Mouse (Mus musculus) left cerebral cortex, postnatal 36 days (tissue): ENCODE measurements at regions not wholly inside any gene's neighbourhood (a gene's known extent, or its start where the extent isn't known, plus 50 kb on each side); places are given as distances from the start of the nearest gene placed in this dataset.

Source experiments
- DNase-seq, 2 experiments: peaks; one replicate each; pipeline ENCODE4 v3.0.0; 2021 to 2022; ENCODE audit warnings: low spot score in 2 of 2, mixed read lengths in 1 of 2
- intact Hi-C: fragments of 180-260 bp; cut with DNase I; formaldehyde crosslinking; loops from one replicate; pipeline ENCODE4 v1.15.1; 2025

DNA sequence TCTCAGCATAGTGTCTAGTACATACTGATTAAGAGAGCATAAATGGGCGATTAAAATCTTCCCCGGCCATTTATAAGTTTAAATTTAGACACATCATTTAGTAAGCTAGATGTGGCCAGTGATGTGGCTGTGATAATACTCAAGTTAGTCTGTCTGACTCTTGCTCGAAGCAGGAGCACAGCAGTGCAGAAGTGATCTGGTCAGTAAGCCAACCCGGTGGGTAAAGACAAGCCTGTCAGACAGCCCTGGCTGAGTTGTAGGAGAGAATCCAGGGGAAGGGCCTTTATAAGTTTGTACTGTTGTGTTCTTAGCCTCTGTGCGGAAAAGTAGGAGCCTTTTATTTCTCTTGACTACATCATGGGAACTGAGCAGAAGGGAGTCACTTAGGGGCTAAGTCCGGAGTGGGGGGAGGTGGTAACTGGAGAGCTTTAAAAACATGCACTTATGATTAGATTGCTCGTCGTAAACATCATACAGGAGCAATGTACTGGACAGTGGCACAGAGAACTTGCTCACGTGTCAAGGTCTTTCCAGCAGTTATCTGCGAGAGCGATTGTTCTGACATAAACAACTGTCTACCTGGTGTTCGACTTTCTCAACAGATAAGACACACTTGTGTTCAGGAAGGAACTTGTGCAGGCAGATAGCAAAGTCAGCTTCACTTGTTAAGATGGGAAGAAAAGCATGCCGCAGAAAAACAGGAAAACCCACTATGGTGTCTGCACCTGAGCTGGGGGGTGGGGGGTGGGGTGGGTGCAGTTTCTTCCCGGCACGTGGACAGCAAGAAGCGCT lies 122.5 kb upstream of the Zeb2 start:
- intact Hi-C loops, result no loop called here

DNA sequence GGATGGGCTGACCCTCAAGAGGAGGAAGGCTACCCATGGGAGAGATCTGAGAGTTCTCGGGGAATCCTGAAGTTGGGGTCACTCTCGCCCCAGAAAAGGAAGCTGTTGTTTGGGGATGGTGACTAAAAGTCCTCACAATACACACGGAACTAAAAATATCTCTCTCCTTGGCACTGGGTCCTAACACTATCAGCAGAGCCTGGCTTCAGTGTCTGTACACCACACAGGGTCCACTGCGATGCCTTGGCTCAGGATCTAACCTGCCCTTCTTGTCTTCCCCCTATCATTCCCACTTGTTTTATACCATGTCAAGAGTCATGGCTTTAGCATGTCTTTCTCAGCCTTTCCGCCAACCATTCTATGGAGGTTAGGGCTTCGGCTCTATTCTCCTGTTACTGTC lies 121.8 kb upstream of the Zeb2 start:
- intact Hi-C loops, result no loop called here
- DNase-seq, result no peak

More for the DNA sequence above, 122.5 kb upstream of the Zeb2 start:
- no peak for DNase-seq

DNA sequence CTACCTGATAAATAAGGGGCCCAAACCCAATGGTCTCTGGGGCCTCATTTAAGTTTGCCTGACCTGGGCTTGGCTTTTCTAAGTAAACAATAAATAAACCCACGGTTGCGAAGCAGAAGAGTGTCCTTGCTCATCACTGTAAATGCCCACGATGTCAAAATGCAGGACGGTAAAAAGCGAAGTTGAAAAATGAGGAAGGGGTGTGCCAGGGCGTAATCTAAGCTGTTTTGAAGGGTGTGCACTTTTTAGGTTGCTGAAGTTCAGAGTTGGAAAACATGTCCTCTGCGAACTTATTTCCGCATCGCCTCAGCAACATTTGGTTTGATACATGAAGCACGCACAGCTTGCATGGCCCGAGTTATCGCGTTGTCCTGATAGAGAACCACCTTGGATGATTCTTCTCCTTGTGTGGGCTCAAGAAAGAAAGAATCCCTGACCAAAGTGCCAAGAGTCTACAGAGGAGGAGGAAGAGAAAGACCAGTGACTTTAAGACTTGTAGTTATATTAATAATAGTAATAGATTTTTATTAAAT lies 119.0 kb upstream of the Zeb2 start:
- no peak for DNase-seq
- intact Hi-C loops, result no loop called here

DNA sequence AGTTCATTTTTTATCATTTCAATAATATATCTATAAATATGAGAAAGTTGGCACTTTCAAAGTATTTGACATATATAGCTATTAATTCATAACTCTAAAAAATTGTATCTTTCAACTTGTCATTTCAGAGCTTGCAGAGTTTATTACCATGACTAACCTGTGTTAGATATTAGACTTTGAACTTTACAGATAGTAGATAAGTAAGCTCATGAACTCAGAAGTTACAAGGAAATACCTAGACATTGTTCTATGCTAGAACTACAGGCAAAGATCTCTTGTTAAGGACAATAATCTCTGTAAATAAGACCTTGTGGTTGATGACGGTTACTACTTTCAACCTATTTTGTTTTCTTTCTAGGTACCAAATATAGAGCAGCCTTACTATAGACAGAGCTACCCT lies 117.0 kb upstream of the Zeb2 start:
- intact Hi-C loops, result no loop called here
- no peak for DNase-seq

DNA sequence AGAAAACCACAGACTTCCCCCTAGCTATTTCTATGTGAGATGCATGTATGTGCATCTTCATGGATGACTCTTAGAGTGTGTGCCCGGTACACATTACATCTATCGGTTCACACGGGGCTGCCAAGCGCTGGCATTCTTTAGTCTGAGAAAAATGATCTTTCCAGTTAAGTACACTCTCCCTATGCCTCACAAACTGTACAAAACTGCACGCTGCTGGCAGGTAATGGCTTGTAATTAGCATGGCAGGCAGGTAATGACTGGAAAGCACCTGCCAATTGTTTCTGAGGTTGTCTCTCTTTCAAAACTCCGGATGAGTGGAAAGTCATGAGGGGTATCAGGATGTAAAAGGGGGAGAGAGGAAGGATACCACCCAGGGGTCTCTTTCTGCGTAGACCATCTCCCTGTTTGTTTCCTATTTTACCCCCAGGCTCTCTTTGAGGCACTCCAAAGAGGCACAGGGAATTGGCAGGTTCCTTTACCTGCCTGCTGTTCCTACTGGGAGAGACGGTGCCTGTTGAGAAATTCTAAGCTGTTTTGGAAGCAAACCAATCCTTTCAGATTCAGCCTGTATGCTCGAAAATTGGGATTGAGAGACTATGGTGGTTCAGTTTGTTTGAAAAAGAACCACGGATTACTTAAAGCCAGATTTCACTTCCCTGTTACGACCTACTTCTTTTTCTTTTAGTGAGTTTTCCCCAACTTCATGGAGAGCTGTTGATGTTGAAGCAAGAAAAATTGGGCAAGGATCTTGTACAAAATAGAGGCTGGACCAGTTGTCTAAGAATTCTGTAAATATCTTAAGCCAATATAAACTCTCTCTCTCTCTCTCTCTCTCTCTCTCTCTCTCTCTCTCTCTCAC lies 113.4 kb upstream of the Zeb2 start:
- DNase-seq, result no peak
- intact Hi-C loops, result no loop called here

DNA sequence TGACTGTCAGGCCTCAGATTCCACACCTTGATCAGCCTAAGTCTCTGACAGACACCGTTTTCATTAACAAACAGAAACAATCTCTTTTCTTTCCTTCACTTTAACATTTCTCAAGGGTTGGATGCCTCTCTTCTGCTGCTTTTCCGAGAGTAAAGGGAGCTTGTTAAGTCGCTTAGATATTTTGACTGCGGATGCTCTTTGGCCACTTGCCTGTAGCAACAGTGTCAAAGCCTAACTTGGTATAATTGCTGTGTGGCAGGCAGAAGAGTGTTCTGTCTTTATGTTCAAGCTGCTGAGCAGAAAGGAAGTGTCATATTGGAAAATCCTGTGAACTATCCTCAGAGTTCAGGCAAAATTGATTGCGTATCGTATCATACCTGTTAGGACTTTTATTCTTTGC lies 112.3 kb upstream of the Zeb2 start:
- intact Hi-C loops, result no loop called here
- DNase-seq, result no peak

DNA sequence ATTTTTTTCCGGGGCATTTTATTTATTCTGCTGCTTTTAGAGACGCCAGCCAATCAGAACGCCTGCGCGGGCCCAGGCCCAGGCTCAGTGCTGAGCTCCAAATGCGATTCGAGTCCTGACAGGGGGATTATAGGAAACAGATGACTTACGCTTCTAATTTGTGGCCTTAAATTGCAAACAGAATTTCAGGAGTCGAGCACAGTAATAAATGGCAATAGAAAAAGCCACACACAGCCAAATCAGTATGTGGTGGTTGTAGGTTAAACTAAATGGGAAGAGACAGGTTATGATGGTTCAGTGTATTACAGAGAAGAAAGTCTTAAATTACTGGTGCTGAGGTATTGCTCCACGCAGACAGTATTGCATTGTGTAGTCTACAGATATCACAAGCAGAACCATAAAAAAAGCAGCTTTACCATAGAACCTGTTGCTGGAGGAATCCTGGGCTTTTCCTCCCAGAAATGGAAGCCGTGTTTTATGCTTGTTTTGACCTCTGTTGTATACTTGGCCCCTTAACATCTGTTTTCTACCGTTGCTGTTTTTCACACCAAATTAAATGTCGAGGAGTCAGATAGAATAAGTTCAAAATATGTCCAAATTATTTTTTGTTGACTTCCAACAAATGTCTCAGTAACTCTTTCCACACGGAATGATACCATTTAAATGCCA lies 110.2 kb upstream of the Zeb2 start:
- no peak for DNase-seq
- intact Hi-C loops, result no loop called here

DNA sequence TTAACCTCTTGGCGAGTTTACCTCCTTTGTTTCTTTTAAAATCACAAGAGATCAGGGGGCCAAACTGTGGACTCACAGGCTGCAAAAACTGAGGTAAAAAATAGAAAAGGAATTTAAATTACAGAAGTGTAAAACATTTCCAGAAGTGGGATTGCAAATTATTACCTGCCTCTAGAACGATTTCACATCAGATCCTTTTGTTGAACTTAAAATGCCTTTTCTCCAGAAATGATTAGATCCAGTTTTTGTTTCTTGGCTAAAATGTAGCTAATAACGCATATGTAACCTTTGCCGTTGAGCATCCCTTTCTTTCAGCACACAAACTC lies 108.8 kb upstream of the Zeb2 start:
- intact Hi-C loops, result no loop called here
- DNase-seq, result no peak

DNA sequence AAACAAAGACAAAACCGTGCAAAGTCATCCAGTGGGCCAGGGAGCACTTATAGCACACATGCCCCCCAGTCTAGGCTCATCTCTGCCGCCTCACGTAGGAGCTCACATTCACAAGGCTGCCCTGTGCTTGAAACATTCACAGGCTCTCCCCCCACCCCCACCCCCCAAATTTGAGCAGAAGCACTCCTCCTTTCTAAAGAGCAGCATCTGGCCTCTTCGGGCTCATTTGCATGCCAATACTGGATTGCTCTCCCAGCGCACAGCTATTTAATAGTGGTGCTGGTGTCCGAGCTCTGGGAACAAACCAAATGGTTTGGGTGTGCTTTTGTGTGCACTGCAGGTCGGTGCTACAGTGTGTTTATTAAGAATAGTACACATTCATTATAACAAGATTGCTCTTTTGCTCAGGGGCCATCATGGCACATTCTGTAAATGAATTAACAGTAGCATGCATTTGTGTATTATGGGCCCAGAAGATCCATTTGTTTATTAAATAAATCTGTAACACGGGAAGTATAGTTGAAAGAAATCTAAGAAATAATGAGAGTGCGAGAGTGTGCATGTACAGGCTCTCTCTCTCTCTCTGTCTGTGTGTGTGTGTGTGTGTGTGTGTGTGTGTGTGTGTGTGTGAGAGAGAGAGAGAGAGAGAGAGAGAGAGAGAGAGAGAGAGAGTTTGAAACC lies 108.3 kb upstream of the Zeb2 start:
- DNase-seq, result no peak
- intact Hi-C loops, result no loop called here

DNA sequence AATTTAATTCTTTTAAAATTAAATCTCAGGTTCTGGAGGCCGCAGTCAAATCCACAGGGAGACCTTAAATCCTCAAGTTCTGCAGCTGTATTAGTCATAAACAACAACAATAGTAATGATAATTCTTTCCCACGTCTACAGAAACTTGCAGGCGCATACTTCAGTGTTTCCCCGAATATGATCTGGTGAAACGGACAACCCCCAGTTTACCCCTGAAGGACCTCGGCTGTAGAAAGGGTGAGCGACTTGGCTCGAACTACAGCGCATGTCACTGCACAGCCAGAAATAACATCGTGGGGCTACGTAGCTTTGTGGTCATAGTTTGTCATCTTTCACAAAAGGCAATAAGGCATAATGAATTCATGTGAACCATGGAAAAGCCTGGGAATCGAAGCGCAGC lies 105.0 kb upstream of the Zeb2 start:
- intact Hi-C loops, result no loop called here
- DNase-seq, result no peak

DNA sequence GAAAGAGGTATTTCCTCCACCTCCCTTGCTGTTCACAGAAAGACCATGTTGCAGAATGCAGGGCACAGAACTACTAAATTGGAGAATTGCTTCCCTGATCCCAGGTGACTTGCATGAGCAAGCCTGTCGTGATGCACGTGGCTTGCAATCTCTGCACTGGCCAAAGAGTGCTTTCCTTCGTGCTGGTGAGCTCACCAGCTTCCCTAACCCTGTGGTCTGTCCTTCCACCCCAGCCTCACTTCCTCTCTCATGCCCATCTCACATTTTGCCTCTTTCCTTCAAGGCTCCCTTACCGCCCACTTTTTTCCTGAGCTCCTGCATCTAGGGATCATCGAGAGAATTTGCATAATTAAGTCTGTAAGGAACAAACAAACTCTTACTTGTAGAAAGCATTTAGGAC lies 102.7 kb upstream of the Zeb2 start:
- intact Hi-C loops, result no loop called here
- no peak for DNase-seq

DNA sequence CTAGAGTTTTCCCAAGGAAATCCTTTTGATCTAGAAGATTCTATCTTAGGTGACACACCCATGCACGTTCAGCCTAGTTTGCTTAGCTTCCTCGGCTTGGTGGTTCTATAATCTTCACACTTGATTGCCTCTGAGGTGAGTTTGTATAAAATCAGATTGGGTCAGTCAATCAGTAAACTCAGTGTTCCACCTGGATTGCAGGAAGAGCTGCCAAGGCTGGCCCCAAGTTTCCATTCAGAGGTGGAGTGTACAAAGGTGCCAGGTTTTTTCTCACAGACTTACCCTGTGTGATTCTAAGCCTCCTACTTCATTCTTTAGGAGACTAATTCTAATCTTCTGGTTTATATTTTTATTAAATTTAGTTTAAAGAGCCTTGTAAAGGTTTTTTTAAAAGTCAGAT lies 95.6 kb upstream of the Zeb2 start:
- intact Hi-C loops, result no loop called here
- no peak for DNase-seq

DNA sequence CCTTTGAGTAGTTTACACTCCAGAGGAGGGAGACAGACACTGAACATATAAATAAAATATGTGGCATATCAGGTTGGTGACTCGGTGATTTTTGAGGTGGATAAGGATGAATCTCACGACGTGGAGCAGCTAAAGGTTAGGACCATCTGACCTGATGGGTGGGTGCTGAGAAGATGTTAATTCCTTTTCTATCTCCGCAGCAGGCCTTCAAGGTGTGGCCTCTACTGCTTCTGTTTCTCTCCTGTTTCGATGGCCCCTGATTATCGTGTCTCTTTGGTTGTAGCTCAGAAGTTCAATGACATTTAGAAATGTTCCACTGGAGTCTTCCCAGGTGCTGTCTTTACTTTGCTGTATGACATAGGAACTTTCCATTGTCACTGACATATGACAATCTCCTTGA lies 91.3 kb upstream of the Zeb2 start:
- intact Hi-C loops, result no loop called here
- no peak for DNase-seq

DNA sequence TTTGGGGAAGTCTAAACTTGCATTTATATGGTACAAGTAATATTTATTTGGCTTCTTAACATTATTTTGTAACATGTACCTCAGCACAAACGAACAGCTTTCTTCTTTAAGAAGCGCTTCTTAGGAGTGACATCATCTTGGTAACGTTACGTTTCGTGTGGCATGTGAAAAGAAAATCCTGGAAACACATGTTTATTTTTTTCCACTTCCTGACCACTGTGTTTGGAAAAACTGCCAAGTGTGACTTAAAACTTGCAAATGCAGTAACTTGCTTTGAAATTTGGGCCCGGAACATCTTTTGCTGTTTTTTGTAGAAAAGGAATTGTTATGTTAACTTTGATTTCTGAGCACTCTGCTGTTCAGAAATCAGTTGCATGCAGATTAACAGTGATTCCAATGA lies 88.6 kb upstream of the Zeb2 start:
- intact Hi-C loops, result no loop called here
- DNase-seq, result no peak

DNA sequence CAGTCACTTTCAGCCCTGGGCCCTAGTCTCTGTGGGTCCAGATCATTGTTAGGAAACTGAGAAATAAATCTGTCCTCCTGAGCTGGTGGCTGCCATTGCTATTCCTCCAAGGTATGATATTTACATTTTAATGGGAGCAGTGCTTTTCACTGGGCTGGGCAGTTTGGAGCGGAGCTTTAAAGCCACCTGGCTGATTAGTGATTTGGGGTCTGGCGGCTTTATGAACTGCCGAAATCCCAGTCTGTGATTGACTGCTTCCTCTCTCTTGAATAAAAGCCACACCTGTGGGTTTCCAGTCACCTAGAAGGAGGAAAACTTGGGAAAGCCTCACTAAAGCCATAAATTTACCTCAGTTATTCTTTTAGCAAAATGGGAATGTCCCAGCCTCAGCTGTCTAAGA lies 88.0 kb upstream of the Zeb2 start:
- DNase-seq, result no peak
- intact Hi-C loops, result no loop called here

DNA sequence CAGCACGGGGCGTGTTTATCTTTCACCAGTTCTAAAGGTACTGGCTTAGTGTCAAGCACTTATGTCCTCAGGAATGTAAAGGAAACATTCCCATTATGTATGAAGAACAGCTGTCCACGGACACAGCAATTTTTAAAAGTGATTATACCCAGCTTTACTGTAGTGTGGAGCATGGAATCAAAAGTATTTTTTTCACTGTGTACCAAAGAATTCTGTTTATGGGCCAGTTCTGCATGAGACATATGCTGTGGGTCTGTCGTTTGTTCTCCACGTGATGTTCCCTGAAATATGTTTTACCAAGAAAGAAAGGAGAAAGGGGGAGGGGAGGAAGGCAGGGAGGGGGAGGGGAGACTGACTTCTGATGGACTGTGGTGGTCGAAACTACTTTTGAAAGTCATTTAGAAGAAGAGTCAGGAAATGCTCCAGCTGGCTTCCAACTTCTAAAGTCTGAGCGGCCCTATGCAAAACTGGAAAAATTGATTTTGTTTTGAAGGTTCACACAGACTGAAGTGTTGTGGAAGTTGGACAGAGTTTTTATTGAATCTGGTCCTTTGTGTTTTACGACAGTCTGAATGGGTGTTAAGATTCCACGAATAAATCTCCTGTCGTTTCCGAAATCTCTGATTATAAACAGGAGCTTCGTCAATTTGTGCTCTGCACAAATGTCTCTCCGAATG lies 80.9 kb upstream of the Zeb2 start:
- DNase-seq, result no peak
- intact Hi-C loops, result no loop called here

DNA sequence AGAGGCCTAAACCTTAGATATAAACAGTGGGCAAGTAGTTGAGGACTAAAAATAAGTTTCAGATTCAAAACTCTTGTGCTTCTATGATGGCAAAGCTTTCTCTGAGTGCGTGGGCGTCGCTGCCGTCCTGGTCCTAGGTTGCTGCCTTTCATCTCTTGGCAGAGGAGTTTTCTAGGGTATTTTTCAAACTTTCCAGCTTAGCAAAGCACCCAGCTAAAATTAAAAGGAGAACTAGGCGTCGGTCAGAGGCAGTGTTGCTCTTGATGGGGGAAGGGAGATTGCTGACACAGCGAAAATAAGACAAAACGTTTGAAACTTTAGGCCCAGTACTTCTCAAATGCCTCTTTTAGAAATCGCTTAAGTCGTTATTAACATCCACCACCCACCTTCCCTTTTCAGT lies 80.1 kb upstream of the Zeb2 start:
- DNase-seq, result no peak
- intact Hi-C loops, result no loop called here

DNA sequence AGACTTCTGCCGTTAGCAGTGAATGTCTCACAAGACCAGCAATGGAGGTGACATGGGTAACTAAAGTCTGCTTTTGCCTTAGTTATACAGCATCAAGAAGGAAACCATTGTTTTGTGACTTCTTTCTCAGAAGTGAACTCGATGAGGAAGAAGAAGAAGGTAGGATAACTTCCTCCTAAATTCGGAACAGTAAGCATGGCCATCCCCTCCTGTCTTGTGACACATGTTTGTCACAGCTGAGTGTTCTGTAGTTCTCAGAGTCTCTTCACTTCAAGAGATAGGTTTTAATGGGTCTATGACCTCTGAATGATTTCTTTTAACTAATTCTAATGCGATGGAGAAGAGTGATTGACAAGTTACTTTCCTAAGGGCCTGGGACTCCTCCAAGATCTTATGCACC lies 79.3 kb upstream of the Zeb2 start:
- intact Hi-C loops, result no loop called here

DNA sequence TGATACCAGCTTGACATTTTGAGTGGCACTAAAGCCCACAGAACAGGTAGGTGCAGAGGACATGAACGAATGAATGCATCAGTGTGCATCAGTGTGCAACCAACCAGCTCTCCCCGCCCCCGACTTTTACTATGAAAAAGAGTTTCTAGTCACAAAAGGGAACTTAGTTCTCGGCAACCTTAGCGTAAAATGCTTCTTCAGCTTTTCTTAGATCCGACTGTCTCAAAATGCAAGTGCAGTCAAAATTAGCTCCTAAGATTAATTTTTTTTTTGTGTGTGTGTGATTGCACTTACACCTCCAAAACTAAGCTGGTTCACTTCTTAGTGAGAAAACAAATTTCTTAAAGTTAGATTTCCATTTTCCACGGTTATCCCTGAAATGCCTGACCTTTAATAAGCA lies 77.1 kb upstream of the Zeb2 start:
- DNase-seq, result no peak
- intact Hi-C loops, result no loop called here

More for the DNA sequence above, 79.3 kb upstream of the Zeb2 start:
- DNase-seq, result no peak

DNA sequence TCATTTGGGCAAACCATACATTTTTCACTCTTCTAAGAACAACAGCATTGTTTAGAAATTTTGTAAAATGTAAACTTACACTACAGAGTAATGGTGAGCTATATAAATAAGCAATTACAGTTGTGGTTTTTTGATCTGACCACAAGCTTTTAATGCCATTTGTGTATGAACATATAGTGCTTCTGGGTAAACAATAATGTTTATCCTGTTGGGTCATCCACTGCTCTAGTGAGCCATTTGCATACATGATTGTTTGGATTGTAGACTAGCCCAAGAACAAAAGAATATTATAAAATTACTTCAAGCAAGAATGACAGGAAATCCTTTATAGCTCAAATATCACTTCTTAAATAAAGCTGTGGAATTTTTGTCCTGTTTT lies 68.4 kb upstream of the Zeb2 start:
- intact Hi-C loops, result no loop called here
- DNase-seq, result no peak
